Mouse (Mus musculus) neural tube, embryonic 14.5 days (tissue): ENCODE data around the gene Inhbc. TPM values are rescaled to one million over a fixed set of nuclear protein-coding genes. Genes with fewer than 3 reads are reported as not detected.

Experiments used
- ATAC-seq: fragments of 200-750 bp; cut with Nextera tagmentation; 2 replicates; pipeline ENCODE4 v1.8.0; 2017; ENCODE audit warnings: low read depth, mild to moderate bottlenecking, moderate TSS enrichment, moderate library complexity
- H3K27ac ChIP-seq: fragments of 300-500 bp; sonication (generic); 2 replicates; pipeline ENCODE4 v1.5.1; 2014; ENCODE audit warnings: low read depth, mild to moderate bottlenecking, control low read depth, low read length, moderate library complexity, mixed read lengths
- H3K27me3 ChIP-seq: fragments of 300-500 bp; sonication (generic); 2 replicates; pipeline ENCODE4 v1.6.1; 2014; ENCODE audit warnings: low read length; ENCODE audit not compliant: control insufficient read depth, insufficient read depth
- H3K36me3 ChIP-seq: fragments of 300-500 bp; sonication (generic); 2 replicates; pipeline ENCODE4 v1.6.1; 2014; ENCODE audit warnings: low read length, mixed read lengths; ENCODE audit not compliant: control insufficient read depth, insufficient read depth
- H3K4me1 ChIP-seq: fragments of 300-500 bp; sonication (generic); 2 replicates; pipeline ENCODE4 v1.6.1; 2014; ENCODE audit warnings: low read length; ENCODE audit not compliant: control insufficient read depth, insufficient read depth
- H3K4me2 ChIP-seq: fragments of 300-500 bp; sonication (generic); 2 replicates; pipeline ENCODE4 v1.6.1; 2014; ENCODE audit warnings: mild to moderate bottlenecking, low read depth, low read length, control low read depth
- H3K4me3 ChIP-seq: fragments of 300-500 bp; sonication (generic); 2 replicates; pipeline ENCODE4 v1.5.1; 2014; ENCODE audit warnings: low read depth, low read length, control low read depth, mixed read lengths
- H3K9ac ChIP-seq: fragments of 300-500 bp; sonication (generic); replicated peaks from 2 replicates; pipeline ENCODE4 v1.6.1; 2014; ENCODE audit warnings: low read depth, mild to moderate bottlenecking, control low read depth, low read length, mixed read lengths
- H3K9me3 ChIP-seq: fragments of 300-500 bp; sonication (generic); 2 replicates; pipeline ENCODE4 v1.6.1; 2016; ENCODE audit warnings: low read length; ENCODE audit not compliant: control insufficient read depth
- WGBS: fragments of 180-500 bp; shearing (Covaris S2); extraction: QIAGEN DNeasy Blood & Tissue Kit; methylation state at CpG from one replicate; pipeline ENCODE4 v1.1.7; 2014; 5-methylcytosine and 5-hydroxymethylcytosine counted together
- polyA plus RNA-seq: library from polyadenylated mRNA; unstranded; fragments of >200 nt; fragmentation: Nextera tagmentation; extraction: Ambion mirVana; gene quantifications from 2 replicates; pipeline ENCODE4 v1.2.1, GENCODE M21; 2014

Inhbc gene
- polyA plus RNA-seq, 1 experiment from 2014 or later = not detected

DNA sequence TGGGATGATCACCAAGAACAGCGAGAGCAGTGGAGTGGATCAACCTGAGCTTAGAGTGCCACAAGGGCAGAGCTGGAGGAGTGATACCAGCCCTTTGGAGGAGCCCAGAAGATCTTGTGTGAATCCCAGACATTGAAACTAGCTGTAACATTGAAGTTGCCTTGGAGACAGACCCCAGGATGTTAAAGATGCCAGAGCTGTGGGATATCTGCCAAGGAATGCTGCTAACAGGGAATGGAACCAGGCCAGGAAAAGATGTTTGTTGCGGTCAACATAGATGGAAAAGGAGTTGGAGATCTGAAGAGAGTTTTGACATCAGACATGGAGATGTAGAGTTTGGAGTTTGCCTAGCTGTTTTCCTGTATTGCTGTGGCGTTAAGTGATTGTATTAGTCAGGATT, 24.1 kb downstream of the Inhbc start:
- Histone ChIP-seq H3K9me3 (no peaks in the 10 kb centered on the region), H3K36me3 (no peaks in the 10 kb centered on the region), H3K4me1 (peaks cover 4% of the 10 kb centered on the region; the same call in 1 of the 2 replicates), H3K4me2 (no peak overlapping the region), H3K4me3 (no peak overlapping the region), H3K27me3 (peaks cover 4% of the 10 kb centered on the region), H3K27ac (no peak overlapping the region), H3K9ac (no peak overlapping the region)
- no peak for ATAC-seq
- WGBS = 91% methylated on average over 3 of the region's 3 CpGs

GRCm38 (mm10) chr10:127343029-127343428, 27.2 kb downstream of the Inhbc start:
- no peak for ATAC-seq
- 76% methylated on average over 3 of the region's 3 CpGs for WGBS
- Histone ChIP-seq H3K4me3 (no peak overlapping the region), H3K4me1 (peaks cover 10% of the 10 kb centered on the region), H3K9ac (no peak overlapping the region), H3K27ac (no peak overlapping the region), H3K27me3 (peaks cover 6% of the 10 kb centered on the region), H3K36me3 (no peaks in the 10 kb centered on the region), H3K4me2 (no peak overlapping the region), H3K9me3 (no peaks in the 10 kb centered on the region)

GRCm38 (mm10) chr10:127341891-127342639, 28.2 kb downstream of the Inhbc start, which contains the start of gene Gli1:
TSS of gene Gli1 (minus strand) at chr10:127341974.
- peaks cover 6% of the 10 kb centered on the region for H3K27me3 ChIP-seq
- peak within 1 kb of the TSS; percentile 55 for H3K4me2 ChIP-seq
- under 1% methylated on average over 29 of the region's 29 CpGs for WGBS
- peaks cover 10% of the 10 kb centered on the region for H3K4me1 ChIP-seq
- H3K9ac ChIP-seq = no peak within 1 kb of the TSS; the same call in 1 of the 2 replicates
- no peak within 1 kb of the TSS for H3K27ac ChIP-seq
- H3K4me3 ChIP-seq = peak within 1 kb of the TSS; percentile 28
- H3K36me3 ChIP-seq = no peaks in the 10 kb centered on the region
- H3K9me3 ChIP-seq = no peaks in the 10 kb centered on the region
- 0 out of 2 replicates have a peak, but pooled peaks have one; percentile 38 for ATAC-seq

- 0% methylated on average over 11 of the region's 11 CpGs for WGBS
- ATAC-seq = no peak
- H3K9me3 ChIP-seq = no peaks in the 10 kb centered on the region
Observed at GRCm38 (mm10) chr10:127341360-127341690, 28.9 kb downstream of the Inhbc start.

GRCm38 (mm10) chr10:127340577-127341359, 29.5 kb downstream of the Inhbc start:
- no peaks in the 10 kb centered on the region for H3K9me3 ChIP-seq
- no peak overlapping the region; the same call in 1 of the 2 replicates for H3K9ac ChIP-seq
- WGBS = under 1% methylated on average over 26 of the region's 27 CpGs
- H3K4me1 ChIP-seq = peaks cover 10% of the 10 kb centered on the region
- no peak for ATAC-seq
- peaks cover 6% of the 10 kb centered on the region for H3K27me3 ChIP-seq
- peak overlapping the region; percentile 55 for H3K4me2 ChIP-seq
- H3K27ac ChIP-seq = no peak overlapping the region
- no peaks in the 10 kb centered on the region for H3K36me3 ChIP-seq
- peak overlapping the region; percentile 28 for H3K4me3 ChIP-seq

More at GRCm38 (mm10) chr10:127341360-127341690, 28.9 kb downstream of the Inhbc start:
- Histone ChIP-seq H3K27ac (no peak overlapping the region), H3K27me3 (peaks cover 6% of the 10 kb centered on the region), H3K4me1 (peaks cover 10% of the 10 kb centered on the region), H3K9ac (no peak overlapping the region), H3K4me2 (peak overlapping the region; percentile 55), H3K36me3 (no peaks in the 10 kb centered on the region), H3K4me3 (peak overlapping the region; percentile 28)

DNA sequence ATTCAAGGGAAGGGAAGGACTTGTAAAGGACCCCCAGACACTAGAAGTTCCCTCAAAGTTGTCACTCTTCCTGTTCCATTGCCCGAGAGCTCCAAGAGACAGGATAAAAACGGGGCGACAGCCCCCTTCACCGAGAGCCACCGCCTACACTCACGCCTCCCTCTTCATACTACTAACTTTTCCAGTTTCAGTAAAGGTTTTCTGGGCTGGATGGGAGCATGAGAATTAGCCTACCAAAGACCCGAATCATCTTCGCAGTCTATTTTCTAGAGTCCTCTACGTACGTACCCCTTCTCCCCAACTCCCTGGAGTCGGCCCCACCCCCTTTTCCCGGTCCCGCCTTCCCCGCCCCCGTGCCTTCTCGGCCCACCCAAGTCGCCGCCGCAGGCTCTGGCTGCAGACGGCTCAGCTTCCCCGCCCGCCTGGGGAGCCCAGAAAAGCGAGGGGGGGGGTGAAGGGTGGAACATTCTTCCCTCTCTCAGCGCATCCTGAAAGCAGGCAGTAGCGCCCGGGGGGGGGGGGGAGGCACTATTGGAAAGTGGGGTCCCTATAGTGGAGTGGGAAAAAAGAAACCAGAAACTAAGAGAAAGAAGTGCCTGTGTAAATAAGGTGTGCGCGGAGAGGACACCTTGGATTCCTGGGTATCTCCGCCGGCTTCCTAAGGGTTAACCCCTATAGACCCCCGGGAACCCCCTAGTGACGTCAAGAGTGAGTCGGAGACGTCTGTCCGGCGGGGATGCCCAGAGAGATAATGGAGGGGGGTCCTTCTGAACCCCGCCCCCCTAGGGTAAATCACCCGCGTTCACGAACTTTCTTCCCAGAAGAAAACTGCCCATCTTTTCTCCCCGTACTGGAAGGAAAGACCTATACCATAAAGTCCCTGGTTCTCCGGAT, 30.3 kb downstream of the Inhbc start:
- WGBS = under 1% methylated on average over 39 of the region's 42 CpGs

DNA sequence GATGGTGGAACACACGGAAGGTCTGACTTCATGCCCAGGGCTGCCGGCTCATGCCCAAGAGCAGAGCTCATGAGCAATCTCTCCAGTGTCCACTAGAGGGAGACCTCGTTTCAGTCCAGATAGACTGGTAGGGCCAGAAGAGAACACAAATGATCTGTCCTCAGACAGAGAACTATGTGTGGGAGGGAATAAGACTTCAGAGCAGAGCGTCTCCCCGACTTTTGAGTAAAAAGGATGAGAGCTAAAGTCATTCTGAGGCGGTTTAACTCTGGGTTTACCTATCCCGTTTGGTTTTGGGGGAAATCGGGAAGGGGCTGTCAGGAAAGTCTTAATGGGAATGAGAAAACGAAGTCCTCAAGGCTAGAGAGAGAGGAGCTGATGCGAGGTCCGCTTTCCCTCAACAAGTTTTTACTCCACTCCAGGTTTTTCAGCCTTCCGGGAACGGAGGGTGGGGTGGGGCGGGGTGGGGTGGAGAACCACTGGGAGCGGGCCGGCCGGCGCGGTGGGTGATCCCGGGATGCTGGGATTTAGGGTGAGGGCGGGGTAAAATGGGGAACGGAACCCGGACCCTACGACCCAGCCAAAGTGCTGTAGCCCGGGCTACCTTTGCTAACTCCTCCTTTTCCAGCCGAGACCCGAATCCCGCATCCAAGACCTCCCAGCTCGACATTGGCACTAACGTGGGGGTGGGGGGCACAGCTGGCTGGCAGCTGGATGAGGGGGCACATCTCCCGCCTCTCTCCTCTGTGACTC, 31.1 kb downstream of the Inhbc start:
- Histone ChIP-seq H3K27ac (peak overlapping the region; percentile 12; the same call in 1 of the 2 replicates), H3K4me3 (peak overlapping the region; percentile 28), H3K27me3 (peaks cover 6% of the 10 kb centered on the region), H3K9me3 (no peaks in the 10 kb centered on the region), H3K4me2 (peak overlapping the region; percentile 55), H3K9ac (no peak overlapping the region), H3K4me1 (peaks cover 10% of the 10 kb centered on the region), H3K36me3 (no peaks in the 10 kb centered on the region)
- ATAC-seq = peak; percentile 80; the same call in 1 of the 2 replicates
- under 1% methylated on average over 30 of the region's 31 CpGs for WGBS

More for the DNA sequence above, 30.3 kb downstream of the Inhbc start:
- H3K27me3 ChIP-seq = peaks cover 6% of the 10 kb centered on the region
- no peaks in the 10 kb centered on the region for H3K9me3 ChIP-seq
- H3K4me1 ChIP-seq = peaks cover 10% of the 10 kb centered on the region
- peak overlapping the region; percentile 12; the same call in 1 of the 2 replicates for H3K27ac ChIP-seq
- ATAC-seq = no peak
- H3K9ac ChIP-seq = no peak overlapping the region
- H3K36me3 ChIP-seq = no peaks in the 10 kb centered on the region
- H3K4me3 ChIP-seq = peak overlapping the region; percentile 28
- peak overlapping the region; percentile 55 for H3K4me2 ChIP-seq

- Histone ChIP-seq H3K9ac (no peak overlapping the region), H3K36me3 (no peaks in the 10 kb centered on the region), H3K27me3 (peaks cover 6% of the 10 kb centered on the region), H3K4me3 (no peak overlapping the region), H3K27ac (no peak overlapping the region), H3K9me3 (no peaks in the 10 kb centered on the region), H3K4me2 (no peak overlapping the region), H3K4me1 (peaks cover 10% of the 10 kb centered on the region)
- 80% methylated on average over 6 of the region's 6 CpGs for WGBS
- no peak for ATAC-seq
Observed at GRCm38 (mm10) chr10:127337536-127338099, 32.6 kb downstream of the Inhbc start.
